Mouse (Mus musculus): ENCODE data around the gene Slc22a20.
A peak's percentile ranks its signal among the peaks of the same experiment; 100 is the strongest.

The Slc22a20 gene

GRCm38 (mm10) chr19:5986043-5986442 is at the start of gene Slc22a20:
Slc22a20 (minus strand) TSS chr19:5986143.
- no peak for DNase-seq (ENCODE audit: low read depth, low spot score)

- no peak for DNase-seq (ENCODE audit: low read depth, low spot score)
Observed at GRCm38 (mm10) chr19:6030520-6031280, 44.8 kb upstream of the Slc22a20 start.

GRCm38 (mm10) chr19:6029426-6029825 is 43.5 kb upstream of the Slc22a20 start:
- no peak for DNase-seq (ENCODE audit: low read depth, low spot score)

GRCm38 (mm10) chr19:6028991-6029390 is 43.0 kb upstream of the Slc22a20 start:
- DNase-seq (ENCODE audit: low read depth, low spot score), result no peak

GRCm38 (mm10) chr19:6023930-6024329 is 38.0 kb upstream of the Slc22a20 start:
- DNase-seq (ENCODE audit: low read depth, low spot score), result no peak

GRCm38 (mm10) chr19:6023059-6023458 is 37.1 kb upstream of the Slc22a20 start:
- DNase-seq (ENCODE audit: low read depth, low spot score), result no peak

- DNase-seq (ENCODE audit: low read depth, low spot score), result no peak
Observed at GRCm38 (mm10) chr19:6020276-6020675, 34.3 kb upstream of the Slc22a20 start.

- peak; percentile 37 for DNase-seq (ENCODE audit: low read depth, low spot score)
Observed at GRCm38 (mm10) chr19:6018142-6019089, 32.5 kb upstream of the Slc22a20 start.

- no peak for DNase-seq (ENCODE audit: low read depth, low spot score)
Observed at GRCm38 (mm10) chr19:6016532-6016931, 30.6 kb upstream of the Slc22a20 start.

GRCm38 (mm10) chr19:6015511-6016315 is 29.8 kb upstream of the Slc22a20 start, which contains the start of gene Capn1:
Capn1 (minus strand) TSS chr19:6015897.
- DNase-seq (ENCODE audit: low read depth, low spot score), result no peak

- no peak for DNase-seq (ENCODE audit: low read depth, low spot score)
Observed at GRCm38 (mm10) chr19:6014991-6015510, 29.1 kb upstream of the Slc22a20 start.

GRCm38 (mm10) chr19:6013691-6014090 is 27.7 kb upstream of the Slc22a20 start:
- DNase-seq (ENCODE audit: low read depth, low spot score), result no peak

- DNase-seq (ENCODE audit: low read depth, low spot score), result no peak
Observed at GRCm38 (mm10) chr19:6009137-6009536, 23.2 kb upstream of the Slc22a20 start.

- DNase-seq (ENCODE audit: low read depth, low spot score), result no peak
Observed at GRCm38 (mm10) chr19:6007013-6007412, 21.1 kb upstream of the Slc22a20 start.

- DNase-seq (ENCODE audit: low read depth, low spot score), result no peak
Observed at GRCm38 (mm10) chr19:6005541-6005940, 19.6 kb upstream of the Slc22a20 start.

GRCm38 (mm10) chr19:5999969-6000368 is 14.0 kb upstream of the Slc22a20 start:
- no peak for DNase-seq (ENCODE audit: low read depth, low spot score)

- DNase-seq (ENCODE audit: low read depth, low spot score), result no peak
Observed at GRCm38 (mm10) chr19:5998180-5998579, 12.2 kb upstream of the Slc22a20 start.

GRCm38 (mm10) chr19:5994711-5995110 is 8.8 kb upstream of the Slc22a20 start:
- no peak for DNase-seq (ENCODE audit: low read depth, low spot score)

GRCm38 (mm10) chr19:5992012-5992411 is 6.1 kb upstream of the Slc22a20 start:
- no peak for DNase-seq (ENCODE audit: low read depth, low spot score)

GRCm38 (mm10) chr19:5991467-5991866 is 5.5 kb upstream of the Slc22a20 start:
- no peak for DNase-seq (ENCODE audit: low read depth, low spot score)

- no peak for DNase-seq (ENCODE audit: low read depth, low spot score)
Observed at GRCm38 (mm10) chr19:5990921-5991320, 5.0 kb upstream of the Slc22a20 start.

Measured in brain, embryonic 18.5 days (tissue).